Mouse (Mus musculus) monocyte, adult 59 days (primary cell): ENCODE results near the gene Arl4d. TPM values are rescaled to one million over a fixed set of nuclear protein-coding genes. Genes with fewer than 3 reads are reported as not detected.

Source experiments
- total RNA-seq, 2 experiments: library from RNA; stranded (reverse); gene quantifications; one replicate each; pipeline ENCODE4 v1.2.4; 2023

The Arl4d gene
- 1 to 10 TPM; 2.3 to 4.5 TPM for total RNA-seq

DNA sequence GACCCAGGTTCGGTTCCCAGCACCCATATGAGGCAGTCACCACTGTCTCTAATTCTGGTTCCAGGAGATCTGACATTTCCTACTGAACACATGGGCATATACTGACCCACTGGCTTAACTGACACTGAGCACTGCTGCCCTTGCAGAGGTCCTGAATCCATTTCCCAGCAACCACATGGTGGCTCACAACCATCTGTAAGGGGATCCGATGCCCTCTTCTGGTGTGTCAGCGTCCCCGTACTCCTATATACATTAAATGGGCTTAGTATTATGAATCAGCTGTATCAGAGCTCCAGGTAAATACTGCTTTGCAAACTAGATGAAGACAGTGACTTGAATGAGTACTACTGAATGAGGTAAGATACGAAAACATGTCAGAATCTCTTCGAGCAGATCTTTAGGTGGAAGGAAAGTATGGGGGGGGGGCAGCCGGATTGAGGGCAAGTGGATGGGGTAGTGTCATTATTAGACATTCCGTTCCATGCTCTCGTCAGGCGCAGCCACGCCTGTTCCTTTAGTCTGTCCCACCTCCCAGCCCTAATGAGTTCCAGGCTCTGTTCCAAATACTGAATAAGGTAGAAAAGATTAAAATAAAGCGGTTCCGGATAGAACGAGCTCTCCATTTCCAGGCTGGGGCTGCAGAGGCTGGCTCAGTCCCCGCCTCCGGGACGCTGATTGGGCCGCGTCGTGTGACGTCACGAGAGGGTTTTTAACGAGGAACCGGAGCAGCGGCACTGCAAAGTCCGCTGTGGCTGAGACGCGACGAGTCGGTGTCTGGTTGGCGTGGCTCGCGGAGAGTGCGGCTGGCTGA lies at the start of gene Arl4d:
TSS of gene Arl4d (plus strand) at position 717 of the 811 bp plus-strand sequence.

DNA sequence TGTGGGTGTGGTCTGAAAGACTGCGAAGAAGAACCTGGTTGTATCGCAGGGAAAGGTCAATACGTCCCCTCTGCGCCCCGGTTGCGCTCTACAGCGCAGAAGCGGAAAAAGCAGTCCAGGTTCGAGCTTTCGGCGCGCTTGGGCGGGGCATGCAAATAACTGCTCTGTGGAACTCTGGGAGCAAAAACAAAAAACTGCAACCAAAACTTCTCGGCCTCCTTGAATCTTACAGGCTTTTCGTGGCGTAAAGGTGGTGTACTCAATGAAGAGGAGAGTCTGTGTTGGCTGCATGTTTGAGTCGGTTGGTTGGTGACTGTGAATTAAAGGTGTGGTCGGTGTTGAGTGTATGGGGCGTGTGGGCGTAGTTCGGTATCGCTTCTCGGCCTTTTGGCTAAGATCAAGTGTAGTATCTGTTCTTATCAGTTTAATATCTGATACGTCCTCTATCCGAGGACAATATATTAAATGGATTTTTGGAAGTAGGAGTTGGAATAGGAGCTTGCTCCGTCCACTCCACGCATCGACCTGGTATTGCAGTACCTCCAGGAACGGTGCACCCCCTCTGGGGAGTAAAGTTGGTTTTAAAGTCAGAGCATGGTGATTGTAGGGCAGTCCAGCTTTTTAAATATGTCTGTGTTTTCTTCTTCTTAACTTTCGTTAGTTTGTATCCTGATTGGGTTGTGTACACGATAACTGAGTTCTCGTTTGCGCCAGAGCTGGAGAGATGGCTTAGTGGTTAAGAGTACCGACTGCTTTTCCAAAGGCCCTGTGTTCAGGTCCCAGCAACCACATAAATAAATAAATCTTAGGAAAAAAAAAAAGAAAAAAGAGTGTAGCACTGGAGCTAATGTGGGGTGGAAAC lies 38.1 kb upstream of the Arl4d start, which contains the start of gene Rdm1:
TSS of gene Rdm1 (plus strand) at position 201 of the 862 bp plus-strand sequence.

Other genes starting within 250 kb of the Arl4d start
- 10 to 100 TPM in 1 of 2 experiments, 1 to 10 TPM in 1; 9.5 to 13.1 TPM for gene Aarsd1, start 247.9 kb upstream of the Arl4d start, total RNA-seq
- under 1 TPM in 1 of 2 experiments, not detected in 1; 0.66 TPM for gene Gm27029, start 240.7 kb upstream of the Arl4d start, total RNA-seq
- gene Rundc1, start 240.5 kb upstream of the Arl4d start, total RNA-seq, result 10 to 100 TPM; 12.3 to 12.9 TPM
- gene Ptges3l, start 240.2 kb upstream of the Arl4d start, total RNA-seq, result under 1 TPM; 0.36 to 0.73 TPM
- 100 to 1,000 TPM in 1 of 2 experiments, 10 to 100 TPM in 1; 49.3 to 126 TPM for gene Rpl27, start 223.2 kb upstream of the Arl4d start, total RNA-seq
- 10 to 100 TPM; 53.4 to 61.1 TPM for gene Ifi35, start 217.1 kb upstream of the Arl4d start, total RNA-seq
- 1 to 10 TPM in 1 of 2 experiments, under 1 TPM in 1; 0.94 to 1.6 TPM for gene Rnd2, start 200.5 kb upstream of the Arl4d start, total RNA-seq
- gene Vat1, start 199.3 kb upstream of the Arl4d start, total RNA-seq, result 10 to 100 TPM; 31.7 to 40.3 TPM
- 1 to 10 TPM in 1 of 2 experiments, under 1 TPM in 1; 0.76 to 1.1 TPM for gene Brca1, start 113.6 kb upstream of the Arl4d start, total RNA-seq
- gene Nbr1, start 113.4 kb upstream of the Arl4d start, total RNA-seq, result 100 to 1,000 TPM; 101 to 115 TPM
- gene Tmem106a, start 83.3 kb upstream of the Arl4d start, total RNA-seq, result 10 to 100 TPM; 43.4 to 78.1 TPM
- not detected for gene Gm11634, start 66.3 kb upstream of the Arl4d start, total RNA-seq
- 10 to 100 TPM; 19.6 to 19.7 TPM for gene Rdm1, start 38.3 kb upstream of the Arl4d start, total RNA-seq
- gene Dhx8, start 67.4 kb downstream of the Arl4d start, total RNA-seq, result 10 to 100 TPM; 52.7 to 53.3 TPM
- not detected for gene Etv4, start 119.8 kb downstream of the Arl4d start, total RNA-seq
- under 1 TPM; 0.21 to 0.55 TPM for gene Meox1, start 228.8 kb downstream of the Arl4d start, total RNA-seq